Mouse (Mus musculus): ENCODE results near the gene Acap2. TPM values are rescaled to one million over a fixed set of nuclear protein-coding genes. Genes with fewer than 3 reads are reported as not detected.

The Acap2 gene
- polyA plus RNA-seq, 1 experiment, result 9.2 TPM

- Histone ChIP-seq H3K36me3 (ENCODE audit: control insufficient read depth, insufficient read depth, low read length) (no peaks in the 10 kb centered on the region), H3K4me3 (ENCODE audit: extremely low read depth, insufficient read depth, insufficient read length) (no peak overlapping the region), H3K27ac (ENCODE audit: insufficient read depth, low read length) (no peak overlapping the region), H3K4me1 (ENCODE audit: control insufficient read depth, insufficient read depth, insufficient read length) (peaks cover 5% of the 10 kb centered on the region; the same call in 1 of the 2 replicates), H3K27me3 (ENCODE audit: control insufficient read depth, insufficient read depth, low read length) (no peaks in the 10 kb centered on the region)
- 88% methylated on average over 3 of the region's 3 CpGs for WGBS
- no peak for TF ChIP-seq POLR2A (IDR thresholded peaks at IDR 0.05; ENCODE audit: low read depth, low read length)
- DNase-seq (ENCODE audit: low read depth in 1 of 2, low spot score in 2 of 2), result no peak
Measured at GRCm38 (mm10) chr16:31172229-31172628, 28.8 kb downstream of the Acap2 start.

- no peak overlapping the region for H3K4me3 ChIP-seq (ENCODE audit: extremely low read depth, insufficient read depth, insufficient read length)
- no peak for DNase-seq (ENCODE audit: low read depth in 1 of 2, low spot score in 2 of 2)
- no peak for TF ChIP-seq CTCF (IDR thresholded peaks at IDR 0.05; ENCODE audit: extremely low read depth, insufficient read depth, insufficient read length, insufficient replicate concordance)
- no peak for TF ChIP-seq POLR2A (IDR thresholded peaks at IDR 0.05; ENCODE audit: low read depth, low read length)
- no peaks in the 10 kb centered on the region for H3K27me3 ChIP-seq (ENCODE audit: control insufficient read depth, insufficient read depth, low read length)
- no peaks in the 10 kb centered on the region for H3K36me3 ChIP-seq (ENCODE audit: control insufficient read depth, insufficient read depth, low read length)
- peaks cover 5% of the 10 kb centered on the region; the same call in 1 of the 2 replicates for H3K4me1 ChIP-seq (ENCODE audit: control insufficient read depth, insufficient read depth, insufficient read length)
- H3K27ac ChIP-seq (ENCODE audit: insufficient read depth, low read length), result no peak overlapping the region
Measured at GRCm38 (mm10) chr16:31171418-31171817, 29.6 kb downstream of the Acap2 start.

DNA sequence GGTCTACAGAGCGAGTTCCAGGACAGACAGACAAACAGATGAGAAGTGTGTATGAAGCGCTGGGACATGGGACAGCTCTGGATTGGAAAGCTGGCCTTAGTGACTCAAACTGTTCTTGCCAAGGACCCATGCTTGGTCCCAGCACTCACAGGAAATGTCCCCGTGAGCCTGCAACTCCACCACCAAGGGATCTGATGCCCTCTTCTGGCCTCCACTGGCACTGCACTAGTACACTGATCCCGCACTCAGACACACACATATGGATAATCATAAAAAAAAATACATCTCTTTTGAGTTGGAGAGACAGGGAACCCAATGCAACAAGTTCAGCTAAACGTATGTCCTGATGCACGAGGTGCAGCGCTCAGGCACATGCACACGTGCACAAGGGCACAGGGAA is 30.7 kb downstream of the Acap2 start:
- H3K27me3 ChIP-seq (ENCODE audit: control insufficient read depth, insufficient read depth, low read length), result no peaks in the 10 kb centered on the region
- H3K4me3 ChIP-seq (ENCODE audit: extremely low read depth, insufficient read depth, insufficient read length), result no peak overlapping the region
- peak; percentile 17; the same call in 1 of the 2 replicates for TF ChIP-seq CTCF (IDR thresholded peaks at IDR 0.05; ENCODE audit: extremely low read depth, insufficient read depth, insufficient read length, insufficient replicate concordance)
- TF ChIP-seq POLR2A (IDR thresholded peaks at IDR 0.05; ENCODE audit: low read depth, low read length), result no peak
- H3K36me3 ChIP-seq (ENCODE audit: control insufficient read depth, insufficient read depth, low read length), result no peaks in the 10 kb centered on the region
- H3K4me1 ChIP-seq (ENCODE audit: control insufficient read depth, insufficient read depth, insufficient read length), result peaks cover 5% of the 10 kb centered on the region; the same call in 1 of the 2 replicates
- DNase-seq (ENCODE audit: low read depth in 1 of 2, low spot score in 2 of 2), result no peak
- 93% methylated on average over 8 of the region's 8 CpGs for WGBS
- H3K27ac ChIP-seq (ENCODE audit: insufficient read depth, low read length), result no peak overlapping the region

- no peak for DNase-seq (ENCODE audit: low read depth in 1 of 2, low spot score in 2 of 2)
- no peaks in the 10 kb centered on the region for H3K27me3 ChIP-seq (ENCODE audit: control insufficient read depth, insufficient read depth, low read length)
- peaks cover 7% of the 10 kb centered on the region; the same call in 1 of the 2 replicates for H3K4me1 ChIP-seq (ENCODE audit: control insufficient read depth, insufficient read depth, insufficient read length)
- TF ChIP-seq CTCF (IDR thresholded peaks at IDR 0.05; ENCODE audit: extremely low read depth, insufficient read depth, insufficient read length, insufficient replicate concordance) (no peak), POLR2A (IDR thresholded peaks at IDR 0.05; ENCODE audit: low read depth, low read length) (no peak)
- H3K4me3 ChIP-seq (ENCODE audit: extremely low read depth, insufficient read depth, insufficient read length), result no peak overlapping the region
- no peak overlapping the region for H3K27ac ChIP-seq (ENCODE audit: insufficient read depth, low read length)
- no peaks in the 10 kb centered on the region for H3K36me3 ChIP-seq (ENCODE audit: control insufficient read depth, insufficient read depth, low read length)
Measured at GRCm38 (mm10) chr16:31169596-31169995, 31.4 kb downstream of the Acap2 start.

DNA sequence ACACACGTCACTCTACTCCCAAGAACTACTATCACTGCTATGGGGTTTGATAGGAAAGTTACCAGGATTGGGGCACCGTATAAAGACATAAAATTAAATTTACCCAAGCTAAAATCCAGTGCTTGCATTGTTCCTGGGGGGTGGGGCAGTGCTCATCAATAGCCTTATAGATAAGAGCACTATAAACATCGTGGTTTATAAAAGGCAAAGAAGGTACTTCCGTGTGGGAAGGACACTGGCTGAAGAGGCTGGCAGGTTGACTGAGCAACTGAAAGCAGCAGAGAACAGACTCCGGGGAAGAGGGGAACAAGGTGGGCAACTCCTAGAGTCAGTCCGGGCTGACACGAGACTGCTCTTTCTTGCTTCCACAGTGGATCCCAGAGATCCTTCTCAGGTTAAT is 33.1 kb downstream of the Acap2 start:
- H3K4me3 ChIP-seq (ENCODE audit: extremely low read depth, insufficient read depth, insufficient read length), result no peak overlapping the region
- no peak overlapping the region for H3K27ac ChIP-seq (ENCODE audit: insufficient read depth, low read length)
- no peak for TF ChIP-seq POLR2A (IDR thresholded peaks at IDR 0.05; ENCODE audit: low read depth, low read length)
- TF ChIP-seq CTCF (IDR thresholded peaks at IDR 0.05; ENCODE audit: extremely low read depth, insufficient read depth, insufficient read length, insufficient replicate concordance), result no peak
- whole genome bisulfite sequencing, result 78% methylated on average over 7 of the region's 7 CpGs
- DNase-seq (ENCODE audit: low read depth in 1 of 2, low spot score in 2 of 2), result no peak
- no peaks in the 10 kb centered on the region for H3K36me3 ChIP-seq (ENCODE audit: control insufficient read depth, insufficient read depth, low read length)
- H3K4me1 ChIP-seq (ENCODE audit: control insufficient read depth, insufficient read depth, insufficient read length), result peaks cover 7% of the 10 kb centered on the region; the same call in 1 of the 2 replicates
- H3K27me3 ChIP-seq (ENCODE audit: control insufficient read depth, insufficient read depth, low read length), result no peaks in the 10 kb centered on the region

DNA sequence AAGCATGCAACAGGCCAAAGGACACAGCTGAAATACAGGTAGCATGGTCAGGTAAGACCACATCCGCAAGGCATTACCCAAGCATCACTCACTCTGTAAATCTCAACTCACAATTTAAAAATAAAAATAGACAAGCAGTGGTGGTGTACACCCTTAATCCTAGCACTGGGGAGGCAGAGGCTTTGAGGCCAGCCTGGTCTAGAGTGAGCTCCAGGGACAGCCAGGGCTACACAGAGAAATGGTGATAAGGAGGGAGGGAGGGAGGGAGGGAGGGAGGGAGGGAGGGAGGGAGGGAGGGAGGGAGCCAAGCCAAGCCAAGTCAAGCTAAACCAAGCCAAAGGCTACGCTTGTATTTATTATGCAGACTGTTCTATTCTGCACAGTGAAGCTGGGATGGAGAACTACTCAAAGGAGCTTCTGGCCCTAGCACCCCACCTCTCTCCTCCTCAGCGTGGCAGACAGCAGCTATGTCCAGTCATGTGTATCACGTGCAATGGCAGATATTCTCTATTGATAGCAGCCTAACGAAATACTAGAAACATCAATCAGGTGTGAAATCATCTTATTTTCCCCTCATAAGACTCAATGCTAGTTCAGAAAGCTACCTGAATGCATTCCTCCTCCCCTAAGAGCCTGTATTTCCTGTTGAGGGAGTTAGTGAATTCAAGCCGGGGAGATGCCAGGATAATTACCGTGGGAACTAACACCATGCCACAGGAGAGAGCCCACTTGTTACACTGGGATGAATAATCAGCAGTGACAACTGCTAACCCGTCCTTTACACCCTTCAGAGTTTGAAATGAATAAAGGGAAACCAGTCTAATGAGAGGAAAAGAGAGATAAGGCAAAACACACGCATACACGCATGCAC is 33.8 kb downstream of the Acap2 start:
- WGBS, result 80% methylated on average over 10 of the region's 10 CpGs
- H3K27me3 ChIP-seq (ENCODE audit: control insufficient read depth, insufficient read depth, low read length), result no peaks in the 10 kb centered on the region
- no peak overlapping the region for H3K4me3 ChIP-seq (ENCODE audit: extremely low read depth, insufficient read depth, insufficient read length)
- TF ChIP-seq POLR2A (IDR thresholded peaks at IDR 0.05; ENCODE audit: low read depth, low read length) (no peak), CTCF (IDR thresholded peaks at IDR 0.05; ENCODE audit: extremely low read depth, insufficient read depth, insufficient read length, insufficient replicate concordance) (no peak)
- no peaks in the 10 kb centered on the region for H3K36me3 ChIP-seq (ENCODE audit: control insufficient read depth, insufficient read depth, low read length)
- H3K4me1 ChIP-seq (ENCODE audit: control insufficient read depth, insufficient read depth, insufficient read length), result peaks cover 3% of the 10 kb centered on the region; the same call in 1 of the 2 replicates
- no peak overlapping the region for H3K27ac ChIP-seq (ENCODE audit: insufficient read depth, low read length)
- DNase-seq (ENCODE audit: low read depth in 1 of 2, low spot score in 2 of 2), result no peak

DNA sequence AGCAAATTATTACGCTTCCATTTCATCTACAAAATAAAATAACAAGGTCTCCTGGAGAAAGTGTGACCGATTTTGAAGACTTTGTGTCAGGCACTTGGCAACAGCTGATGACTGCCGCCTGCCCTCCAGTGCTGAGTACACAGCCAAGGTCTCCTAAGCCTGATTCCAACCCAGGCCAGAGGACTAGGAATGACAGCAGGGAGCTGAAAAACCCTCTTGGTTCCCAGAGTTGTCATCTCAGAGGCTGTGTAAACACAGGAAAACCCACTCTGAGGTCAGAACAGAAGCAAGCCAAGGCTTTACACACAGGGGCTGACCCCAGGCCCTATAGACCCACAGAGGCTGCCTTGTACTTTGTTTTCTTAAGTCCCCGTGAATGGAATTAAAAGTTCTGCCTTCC is 35.1 kb downstream of the Acap2 start:
- Histone ChIP-seq H3K4me3 (ENCODE audit: extremely low read depth, insufficient read depth, insufficient read length) (no peak overlapping the region), H3K36me3 (ENCODE audit: control insufficient read depth, insufficient read depth, low read length) (no peaks in the 10 kb centered on the region), H3K27me3 (ENCODE audit: control insufficient read depth, insufficient read depth, low read length) (no peaks in the 10 kb centered on the region), H3K4me1 (ENCODE audit: control insufficient read depth, insufficient read depth, insufficient read length) (peaks cover 2% of the 10 kb centered on the region; the same call in 1 of the 2 replicates), H3K27ac (ENCODE audit: insufficient read depth, low read length) (no peak overlapping the region)
- WGBS, result 85% methylated on average over 4 of the region's 4 CpGs
- DNase-seq (ENCODE audit: low read depth in 1 of 2, low spot score in 2 of 2), result no peak
- TF ChIP-seq POLR2A (IDR thresholded peaks at IDR 0.05; ENCODE audit: low read depth, low read length), result no peak
- no peak for TF ChIP-seq CTCF (IDR thresholded peaks at IDR 0.05; ENCODE audit: extremely low read depth, insufficient read depth, insufficient read length, insufficient replicate concordance)
